Mouse (Mus musculus) MEL (cell line): ENCODE measurements around the gene Tiprl. TPM values are rescaled to one million over a fixed set of nuclear protein-coding genes. Genes with fewer than 3 reads are reported as not detected.

ENCODE experiments used
- DNase-seq: peaks from one replicate; pipeline ENCODE4 v3.0.0; 2011; ENCODE audit warnings: low read depth, low spot score
- H3K27ac ChIP-seq: 2 replicates; pipeline ENCODE4 v1.5.1; 2012; ENCODE audit warnings: low read depth, mild to moderate bottlenecking, control low read depth, low read length, moderate library complexity; ENCODE audit not compliant: control insufficient read depth
- H3K27me3 ChIP-seq, 2 experiments: fragments of 150-350 bp in 1 of 2; sonication (generic) in 1 of 2; 2 replicates each; pipeline ENCODE4 v1.6.1; 2012; ENCODE audit warnings: low read length in 2 of 2, mild to moderate bottlenecking in 2 of 2, improper control_type of control experiment in 1 of 2, moderate library complexity in 1 of 2; ENCODE audit not compliant: insufficient read depth in 2 of 2, control insufficient read depth in 1 of 2
- H3K36me3 ChIP-seq, 2 experiments: 2 replicates each; pipeline ENCODE4 v1.6.1; 2012 to 2014; ENCODE audit warnings: low read length in 2 of 2, improper control_type of control experiment in 1 of 2, inconsistent platforms in 1 of 2, mild to moderate bottlenecking in 1 of 2; ENCODE audit not compliant: insufficient read depth in 2 of 2, control insufficient read depth in 1 of 2
- H3K4me1 ChIP-seq, 2 experiments: fragments of 150-350 bp in 1 of 2; sonication (generic) in 1 of 2; 2 replicates each; pipeline ENCODE4 v1.6.1; 2012; ENCODE audit warnings: low read length in 2 of 2, improper control_type of control experiment in 1 of 2, mild to moderate bottlenecking in 1 of 2; ENCODE audit not compliant: insufficient read depth in 2 of 2, control insufficient read depth in 1 of 2
- H3K4me3 ChIP-seq, 2 experiments: fragments of 150-350 bp in 1 of 2; sonication (generic) in 1 of 2; 2 replicates each; pipeline ENCODE4 v1.5.1; 2012; ENCODE audit warnings: low read depth in 2 of 2, low read length in 2 of 2, mild to moderate bottlenecking in 2 of 2, moderate library complexity in 2 of 2, control low read depth in 1 of 2, improper control_type of control experiment in 1 of 2; ENCODE audit not compliant: control insufficient read depth in 1 of 2, insufficient read depth in 1 of 2
- H3K79me2 ChIP-seq: 2 replicates; pipeline ENCODE4 v1.6.1; 2012; ENCODE audit warnings: mild to moderate bottlenecking, low read length, moderate library complexity; ENCODE audit not compliant: control insufficient read depth, poor library complexity, insufficient read depth
- H3K9ac ChIP-seq: 2 replicates; pipeline ENCODE4 v1.6.1; 2012; ENCODE audit warnings: low read depth, mild to moderate bottlenecking, control low read depth, low read length, moderate library complexity; ENCODE audit not compliant: control insufficient read depth, poor library complexity, severe bottlenecking
- H3K9me3 ChIP-seq: fragments of 150-350 bp; sonication (generic); replicated peaks from 2 replicates; pipeline ENCODE4 v1.6.1; 2012; ENCODE audit warnings: mild to moderate bottlenecking, low read length, improper control_type of control experiment, moderate library complexity; ENCODE audit not compliant: insufficient read depth
- E2F4 ChIP-seq: IDR thresholded peaks from 2 replicates; pipeline ENCODE4 v1.6.1; 2011; ENCODE audit warnings: low read depth, low read length, improper control_type of control experiment, borderline replicate concordance
- ETS1 ChIP-seq: IDR thresholded peaks from 2 replicates; pipeline ENCODE4 v1.6.1; 2012; ENCODE audit warnings: low read depth, mild to moderate bottlenecking, inconsistent platforms, low read length, improper control_type of control experiment, moderate library complexity
- GATA1 ChIP-seq: IDR thresholded peaks from 2 replicates; pipeline ENCODE4 v1.6.1; 2011; ENCODE audit warnings: low read depth, low read length, improper control_type of control experiment
- MAFK ChIP-seq: IDR thresholded peaks from 2 replicates; pipeline ENCODE4 v1.6.1; 2011; ENCODE audit warnings: low read depth, mild to moderate bottlenecking, low read length, improper control_type of control experiment, borderline replicate concordance
- MAX ChIP-seq: IDR thresholded peaks from 2 replicates; pipeline ENCODE4 v1.6.1; 2011; ENCODE audit warnings: low read length, improper control_type of control experiment
- MEF2A ChIP-seq: IDR thresholded peaks from 2 replicates; pipeline ENCODE4 v1.6.1; 2014; ENCODE audit warnings: low read depth, mild to moderate bottlenecking, inconsistent platforms, low read length, improper control_type of control experiment; ENCODE audit not compliant: poor library complexity, insufficient replicate concordance, severe bottlenecking; ENCODE audit errors: extremely low read depth
- MXI1 ChIP-seq: IDR thresholded peaks from 2 replicates; pipeline ENCODE4 v1.6.1; 2011; ENCODE audit warnings: mild to moderate bottlenecking, low read depth, low read length, improper control_type of control experiment
- NELFE ChIP-seq: IDR thresholded peaks from 2 replicates; pipeline ENCODE4 v1.6.1; 2011; ENCODE audit warnings: low read depth, low read length, improper control_type of control experiment
- NRF1 ChIP-seq: IDR thresholded peaks from 2 replicates; pipeline ENCODE4 v1.6.1; 2014; ENCODE audit warnings: low read depth, mild to moderate bottlenecking, inconsistent platforms, low read length, improper control_type of control experiment, moderate library complexity; ENCODE audit not compliant: poor library complexity, insufficient read depth, severe bottlenecking
- POLR2A ChIP-seq, 2 experiments: IDR thresholded peaks; 2 replicates each; pipeline ENCODE4 v1.6.1; 2011 to 2012; ENCODE audit warnings: low read length in 2 of 2, mild to moderate bottlenecking in 2 of 2, control low read depth in 1 of 2, improper control_type of control experiment in 1 of 2, low read depth in 1 of 2, moderate library complexity in 1 of 2; ENCODE audit not compliant: control insufficient read depth in 1 of 2, insufficient read depth in 1 of 2, poor library complexity in 1 of 2
- POLR2AphosphoS2 ChIP-seq: IDR thresholded peaks from 2 replicates; pipeline ENCODE4 v1.6.1; 2011; ENCODE audit warnings: low read length, improper control_type of control experiment
- POLR2AphosphoS5 ChIP-seq: IDR thresholded peaks from 2 replicates; pipeline ENCODE4 v1.6.1; 2012; ENCODE audit warnings: low read depth, borderline replicate concordance, mild to moderate bottlenecking, inconsistent platforms, low read length, moderate library complexity, mixed read lengths
- TCF12 ChIP-seq: IDR thresholded peaks from 2 replicates; pipeline ENCODE4 v1.6.1; 2014; ENCODE audit warnings: low read depth, mild to moderate bottlenecking, inconsistent platforms, low read length, improper control_type of control experiment, moderate library complexity
- UBTF ChIP-seq: IDR thresholded peaks from 2 replicates; pipeline ENCODE4 v1.6.1; 2012; ENCODE audit warnings: low read depth, mild to moderate bottlenecking, inconsistent platforms, low read length, improper control_type of control experiment, moderate library complexity, borderline replicate concordance; ENCODE audit not compliant: insufficient read depth
- USF1 ChIP-seq: IDR thresholded peaks from 2 replicates; pipeline ENCODE4 v1.6.1; 2014; ENCODE audit warnings: low read depth, mild to moderate bottlenecking, inconsistent platforms, low read length, improper control_type of control experiment, moderate library complexity
- ZC3H11A ChIP-seq: IDR thresholded peaks from 2 replicates; pipeline ENCODE4 v1.6.1; 2012; ENCODE audit warnings: low read depth, mild to moderate bottlenecking, inconsistent platforms, low read length, improper control_type of control experiment
- ZKSCAN1 ChIP-seq: IDR thresholded peaks from 2 replicates; pipeline ENCODE4 v1.6.1; 2012; ENCODE audit warnings: low read depth, mild to moderate bottlenecking, inconsistent platforms, low read length, improper control_type of control experiment, moderate library complexity
- ZMIZ1 ChIP-seq: IDR thresholded peaks from 2 replicates; pipeline ENCODE4 v1.6.1; 2012; ENCODE audit warnings: low read depth, mild to moderate bottlenecking, inconsistent platforms, low read length, improper control_type of control experiment, moderate library complexity
- polyA plus RNA-seq, 2 experiments: library from polyadenylated mRNA; stranded (reverse) in 1 of 2; unstranded in 1 of 2; fragments of >175 nt in 1 of 2; fragments of >200 nt in 1 of 2; gene quantifications; 2 replicates each; pipeline versions ENCODE4 v1.2.1 to v1.2.4; 2012; ENCODE audit warnings: low replicate concordance in 2 of 2, low read depth in 1 of 2; ENCODE audit not compliant: insufficient read length in 2 of 2, insufficient read depth in 1 of 2, missing spikeins in 1 of 2
- total RNA-seq: library from RNA; depleted of rRNA; stranded (reverse); fragments of 300-350 nt; gene quantifications from 2 replicates; pipeline ENCODE4 v1.2.3, GENCODE M21; 2012

Tiprl gene
- total and polyA plus RNA-seq, 3 experiments = 50.6 to 293 (median 51.4) TPM

GRCm38 (mm10) chr1:165215831-165216230, 21.0 kb downstream of the Tiprl start (continued):
- peak; percentile 96 for TF ChIP-seq ETS1
- no peak for TF ChIP-seq E2F4

GRCm38 (mm10) chr1:165205591-165205990, 31.2 kb downstream of the Tiprl start:
- H3K79me2 ChIP-seq = no peaks in the 10 kb centered on the region
- H3K27me3 ChIP-seq = no peaks in the 10 kb centered on the region; a peak in 1 of 4 replicates
- no peaks in the 10 kb centered on the region for H3K36me3 ChIP-seq
- no peak for DNase-seq
- H3K4me3 ChIP-seq = no peak overlapping the region
- H3K27ac ChIP-seq = no peak overlapping the region
- TF ChIP-seq USF1 (no peak), UBTF (no peak), NELFE (no peak), POLR2AphosphoS2 (no peak), MAX (no peak), ETS1 (no peak), MAFK (no peak), ZMIZ1 (no peak), GATA1 (no peak), NRF1 (no peak)
- no peaks in the 10 kb centered on the region for H3K4me1 ChIP-seq
- no peaks in the 10 kb centered on the region for H3K9me3 ChIP-seq
- no peak overlapping the region for H3K9ac ChIP-seq

DNA sequence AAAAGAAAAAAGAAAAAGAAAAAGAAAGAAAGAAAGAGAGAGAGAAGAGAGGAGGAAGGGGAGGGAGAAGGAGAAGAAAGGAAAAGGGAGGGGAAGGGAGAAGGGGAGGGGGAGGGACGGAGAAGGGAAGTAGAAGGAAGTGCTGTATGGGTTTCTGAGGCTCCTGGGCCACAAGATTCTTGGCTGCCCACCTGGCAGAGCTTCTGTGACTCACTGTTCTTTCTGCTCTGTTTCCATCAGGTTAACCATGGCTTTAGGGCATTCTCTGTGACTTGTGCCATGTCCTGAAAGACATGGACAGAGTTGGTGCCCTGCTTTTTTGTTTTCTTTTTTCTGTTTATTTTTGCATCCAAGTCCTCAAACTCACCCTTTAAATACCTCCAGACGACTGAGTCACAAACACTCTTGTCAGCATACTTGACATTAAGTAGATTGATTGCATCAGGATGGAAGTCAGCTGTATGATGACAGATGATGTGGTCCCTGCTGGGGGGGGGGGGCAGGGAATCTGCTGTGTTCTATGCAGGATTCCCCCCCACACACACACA, 33.2 kb downstream of the Tiprl start:
- Histone ChIP-seq H3K4me3 (no peak overlapping the region), H3K27ac (no peak overlapping the region), H3K79me2 (no peaks in the 10 kb centered on the region), H3K9ac (no peak overlapping the region), H3K4me1 (peaks cover 0 to 3% of the 10 kb centered on the region in 2 experiments; a peak in 2 of 4 replicates), H3K36me3 (no peaks in the 10 kb centered on the region; a peak in 1 of 4 replicates), H3K27me3 (no peaks in the 10 kb centered on the region; a peak in 2 of 4 replicates), H3K9me3 (no peaks in the 10 kb centered on the region)
- DNase-seq = no peak
- TF ChIP-seq POLR2A (IDR thresholded peaks at IDR 0.05; ENCODE audit: control insufficient read depth in 1 of 2, insufficient read depth in 1 of 2, low read depth in 1 of 2, low read length in 2 of 2, poor library complexity in 1 of 2) (no peak), ETS1 (no peak), ZKSCAN1 (no peak), MAX (no peak), TCF12 (no peak), GATA1 (no peak), MXI1 (no peak), MEF2A (no peak), USF1 (no peak), MAFK (no peak), UBTF (no peak), POLR2AphosphoS5 (no peak), POLR2AphosphoS2 (no peak), ZC3H11A (no peak)
